Mouse (Mus musculus) cerebellum, adult 2 months (tissue): ENCODE results near the gene Bysl.

ENCODE experiments used
- CTCF ChIP-seq: fragments of 200-500 bp; IDR thresholded peaks from 2 replicates; pipeline ENCODE4 v1.5.1; 2011; ENCODE audit warnings: low read depth, mild to moderate bottlenecking, control low read depth, low read length, moderate library complexity, borderline replicate concordance; ENCODE audit not compliant: insufficient read depth
- POLR2A ChIP-seq: fragments of 200-500 bp; IDR thresholded peaks from 2 replicates; pipeline ENCODE4 v1.6.1; 2011; ENCODE audit warnings: low read length, control low read depth, borderline replicate concordance; ENCODE audit not compliant: insufficient read depth

DNA sequence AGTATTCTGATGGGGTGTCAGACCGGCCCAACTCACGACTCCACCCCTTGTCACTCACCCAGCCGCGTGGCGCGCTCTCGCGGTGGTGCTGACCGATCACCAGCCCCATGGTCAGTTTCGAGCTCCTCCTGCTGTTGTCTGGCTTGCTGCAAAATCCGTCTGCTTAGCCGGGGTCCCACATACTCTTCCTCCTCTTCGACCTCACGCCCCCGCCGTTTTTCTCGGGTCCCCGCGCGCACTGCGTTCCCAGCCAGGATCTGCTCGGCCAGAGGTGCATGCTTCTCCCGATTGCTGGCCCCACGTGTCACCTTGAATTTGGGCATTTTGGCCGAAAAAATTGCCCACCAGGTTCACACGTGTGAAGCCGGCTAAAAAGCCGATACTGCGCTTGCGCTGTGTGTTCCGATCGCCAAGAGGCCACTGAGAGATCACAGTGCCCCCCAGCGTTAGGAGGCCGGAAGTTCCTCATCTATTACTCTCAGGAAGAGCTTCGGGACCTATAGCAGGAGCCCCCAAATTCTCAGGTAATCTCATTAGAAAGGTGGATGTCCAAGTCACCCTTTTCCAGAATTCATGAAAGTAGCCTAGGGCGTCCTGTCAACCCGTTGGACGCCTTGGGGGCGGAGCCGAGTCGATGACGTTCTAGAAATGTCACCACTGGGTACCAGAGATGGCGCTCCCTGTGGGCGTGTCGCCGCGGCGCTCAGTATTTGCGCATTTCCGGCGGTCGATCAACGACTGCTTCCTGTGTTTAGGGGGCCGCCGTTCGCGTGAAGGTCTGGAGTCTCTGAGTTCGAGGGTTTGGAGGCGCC, at the start of gene Bysl, which contains the start of the genes Med20 and Gm20517:
- TF ChIP-seq CTCF: peak; percentile 86
- TF ChIP-seq POLR2A: peak; percentile 82
